In the genomic region with DNA sequence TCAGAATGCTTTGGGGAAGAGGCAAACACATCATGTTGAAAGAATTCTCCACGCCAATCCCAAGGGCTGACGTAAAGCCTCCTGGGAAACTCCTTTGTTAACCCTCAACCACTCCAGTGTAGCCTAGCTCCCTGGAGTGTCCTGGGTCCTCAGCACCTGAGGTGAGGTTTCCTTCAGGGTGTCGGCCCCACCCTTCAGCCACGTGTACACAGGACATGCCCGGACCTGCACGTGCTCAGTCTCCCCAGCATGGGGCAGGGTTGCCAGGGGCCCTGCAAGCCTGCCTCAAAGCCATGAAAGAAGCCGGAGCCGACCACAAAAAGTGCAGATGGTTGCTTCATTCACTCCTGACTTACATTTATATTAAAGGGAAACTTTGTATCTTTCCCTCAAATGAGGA, we compare ENCODE assay signal across 13 mouse cellular contexts. TPM values are rescaled to one million over a fixed set of nuclear protein-coding genes. Genes with fewer than 3 reads are reported as not detected.
DNase-seq lines count a peak whose midpoint lies in the region; ATAC-seq and TF ChIP-seq lines count a peak whose summit lies in the region.
"Had no signal": no experiment of that assay in that cellular context is flagged by ENCODE, and none has a peak within 500 bp of the region (broad histone marks: within the 10 kb centered on the region; RNA-seq: fewer than 3 reads in every experiment).

No protein-coding gene starts in this region.

- peak overlapping the region; percentile 14; the same call in 1 of the 2 replicates for H3K27ac ChIP-seq in ES-Bruce4 (ENCODE audit: insufficient read depth, low read length)
- H3K27ac ChIP-seq in intestine, postnatal 0 days (ENCODE audit: low read depth, low read length) = peak overlapping the region; percentile 86; the same call in 1 of the 2 replicates
- H3K27ac ChIP-seq in stomach, embryonic 16.5 days (ENCODE audit: low read length) = no peak overlapping the region
- H3K27ac ChIP-seq in hindbrain, postnatal 0 days = no peak overlapping the region
- H3K27ac ChIP-seq: heart, adult 2 months; limb, embryonic 13.5 days; neural tube, embryonic 13.5 days had no signal

- H3K27me3 ChIP-seq in ES-Bruce4 (ENCODE audit: control insufficient read depth, insufficient read depth, low read length, poor library complexity, severe bottlenecking) = no peaks in the 10 kb centered on the region
- no peaks in the 10 kb centered on the region for H3K27me3 ChIP-seq in intestine, postnatal 0 days (replicated peaks; ENCODE audit: control insufficient read depth, insufficient read depth, low read length)
- H3K27me3 ChIP-seq in stomach, embryonic 16.5 days (ENCODE audit: control insufficient read depth, insufficient read depth, low read length) = no peaks in the 10 kb centered on the region
- no peaks in the 10 kb centered on the region for H3K27me3 ChIP-seq in hindbrain, postnatal 0 days (ENCODE audit: insufficient read depth, low read length)

- no peak for ATAC-seq in intestine, postnatal 0 days
- peak; percentile 61; the same call in 1 of the 2 replicates for ATAC-seq in stomach, embryonic 16.5 days (ENCODE audit: insufficient read depth, low FRiP score)
- ATAC-seq in hindbrain, postnatal 0 days = no peak

- H3K4me2 ChIP-seq in intestine, postnatal 0 days (replicated peaks; ENCODE audit: low read depth) = no peak overlapping the region
- H3K4me2 ChIP-seq in stomach, embryonic 16.5 days (ENCODE audit: low read depth, low read length) = no peak overlapping the region
- no peak overlapping the region for H3K4me2 ChIP-seq in hindbrain, postnatal 0 days (ENCODE audit: low read depth, low read length)
- H3K4me2 ChIP-seq: limb, embryonic 13.5 days; neural tube, embryonic 13.5 days had no signal

- peak; percentile 62 for DNase-seq in 3134 (ENCODE audit: extremely low read depth, insufficient read length, low spot score)
- DNase-seq in right cerebral cortex, adult 2 months (ENCODE audit: low spot score in 2 of 2) = no peak
- DNase-seq in kidney, adult 18-20 months = no peak
- no peak for DNase-seq in hindbrain, postnatal 0 days (ENCODE audit: low spot score)
- DNase-seq: cerebellum, adult 2 months; heart, adult 2 months; kidney, postnatal 36 days; midbrain, embryonic 14.5 days had no signal

- H3K9ac ChIP-seq in ES-Bruce4 (ENCODE audit: low read depth, poor library complexity, severe bottlenecking) = no peak overlapping the region
- H3K9ac ChIP-seq in intestine, postnatal 0 days (ENCODE audit: low read depth, low read length) = no peak overlapping the region
- no peak overlapping the region for H3K9ac ChIP-seq in stomach, embryonic 16.5 days (ENCODE audit: low read length)
- no peak overlapping the region for H3K9ac ChIP-seq in hindbrain, postnatal 0 days (replicated peaks; ENCODE audit: low read length)
- H3K9ac ChIP-seq: limb, embryonic 13.5 days; neural tube, embryonic 13.5 days had no signal

- 42% methylated on average over 8 of the region's 8 CpGs for WGBS in intestine, postnatal 0 days
- WGBS in stomach, embryonic 16.5 days = 51% methylated on average over 8 of the region's 8 CpGs
- WGBS in hindbrain, postnatal 0 days = 43% methylated on average over 8 of the region's 8 CpGs

- peak; percentile 92 for TF ChIP-seq EP300 in ES-Bruce4 (IDR thresholded peaks at IDR 0.05; ENCODE audit: insufficient read depth, low read depth, low read length)

- H3K9me3 ChIP-seq in ES-Bruce4 (replicated peaks; ENCODE audit: control insufficient read depth, insufficient read depth, low read length, poor library complexity, severe bottlenecking) = no peaks in the 10 kb centered on the region
- no peaks in the 10 kb centered on the region for H3K9me3 ChIP-seq in intestine, postnatal 0 days (ENCODE audit: control insufficient read depth)
- no peaks in the 10 kb centered on the region for H3K9me3 ChIP-seq in stomach, embryonic 16.5 days (replicated peaks; ENCODE audit: control insufficient read depth, low read length)
- H3K9me3 ChIP-seq in hindbrain, postnatal 0 days (ENCODE audit: low read length) = no peaks in the 10 kb centered on the region
- H3K9me3 ChIP-seq: limb, embryonic 13.5 days; neural tube, embryonic 13.5 days had no signal

- no peaks in the 10 kb centered on the region for H3K36me3 ChIP-seq in ES-Bruce4 (ENCODE audit: control insufficient read depth, insufficient read depth, low read length, poor library complexity, severe bottlenecking)
- no peaks in the 10 kb centered on the region for H3K36me3 ChIP-seq in intestine, postnatal 0 days (ENCODE audit: control insufficient read depth, insufficient read depth)
- H3K36me3 ChIP-seq in stomach, embryonic 16.5 days (ENCODE audit: control insufficient read depth, insufficient read depth, low read length) = no peaks in the 10 kb centered on the region
- no peaks in the 10 kb centered on the region for H3K36me3 ChIP-seq in hindbrain, postnatal 0 days (ENCODE audit: insufficient read depth, low read length)
- H3K36me3 ChIP-seq: limb, embryonic 13.5 days; neural tube, embryonic 13.5 days had no signal

- no peak for TF ChIP-seq CTCF in ES-Bruce4 (IDR thresholded peaks at IDR 0.05; ENCODE audit: low read depth, low read length)
- peak; percentile 12; the same call in 1 of the 2 replicates for TF ChIP-seq CTCF in intestine, postnatal 0 days (IDR thresholded peaks at IDR 0.05; ENCODE audit: low read depth)
- TF ChIP-seq CTCF in hindbrain, postnatal 0 days (IDR thresholded peaks at IDR 0.05; ENCODE audit: low read depth) = no peak

- H3K4me3 ChIP-seq in ES-Bruce4 (ENCODE audit: low read depth, low read length) = no peak overlapping the region
- no peak overlapping the region for H3K4me3 ChIP-seq in intestine, postnatal 0 days (ENCODE audit: low read depth, low read length)
- no peak overlapping the region for H3K4me3 ChIP-seq in stomach, embryonic 16.5 days (replicated peaks; ENCODE audit: low read length)
- H3K4me3 ChIP-seq in hindbrain, postnatal 0 days (ENCODE audit: low read length) = no peak overlapping the region
- H3K4me3 ChIP-seq: heart, adult 2 months; limb, embryonic 13.5 days; neural tube, embryonic 13.5 days had no signal

- peaks cover 18% of the 10 kb centered on the region for H3K4me1 ChIP-seq in ES-Bruce4 (ENCODE audit: control insufficient read depth, insufficient read depth, low read length)
- peaks cover 18% of the 10 kb centered on the region for H3K4me1 ChIP-seq in intestine, postnatal 0 days (replicated peaks; ENCODE audit: control insufficient read depth, insufficient read depth, low read length)
- peaks cover 11% of the 10 kb centered on the region for H3K4me1 ChIP-seq in stomach, embryonic 16.5 days (ENCODE audit: control insufficient read depth, insufficient read depth, low read length)
- H3K4me1 ChIP-seq in hindbrain, postnatal 0 days (ENCODE audit: insufficient read depth, low read length) = no peaks in the 10 kb centered on the region

- TF ChIP-seq POLR2A in ES-Bruce4 (IDR thresholded peaks at IDR 0.05; ENCODE audit: insufficient read depth, low read length) = no peak

RNA-seq across cellular contexts. Expression of a gene that starts 10.4 kb away (rescaled TPM):
- polyA plus RNA-seq in ES-Bruce4 (2011; ENCODE audit: insufficient read depth, insufficient read length, low read depth, missing spikeins) = 1.2 and 1.9 TPM in 2 replicates
- 1.6 and 1.8 TPM in 2 replicates for polyA plus RNA-seq in intestine, postnatal 0 days (2015; fragmentation: Nextera tagmentation; extraction: Ambion mirVana)
- 0.55 and 0.81 TPM in 2 replicates for polyA plus RNA-seq in stomach, embryonic 16.5 days (2015; fragmentation: Nextera tagmentation; extraction: Ambion mirVana)
- total RNA-seq in hindbrain, postnatal 0 days (2014; rRNA removed) = 1.4 TPM in 2 replicates
- 0.66 and 0.98 TPM in 2 replicates for polyA plus RNA-seq in hindbrain, postnatal 0 days (2015; fragmentation: Nextera tagmentation; extraction: Ambion mirVana)

RNA-seq across cellular contexts. Expression of a gene that starts 33.3 kb away (rescaled TPM):
- 36.4 and 38.7 TPM in 2 replicates for polyA plus RNA-seq in ES-Bruce4 (2011; ENCODE audit: insufficient read depth, insufficient read length, low read depth, missing spikeins)
- 209 TPM in 2 replicates for polyA plus RNA-seq in intestine, postnatal 0 days (2015; fragmentation: Nextera tagmentation; extraction: Ambion mirVana)
- polyA plus RNA-seq in stomach, embryonic 16.5 days (2015; fragmentation: Nextera tagmentation; extraction: Ambion mirVana) = 121 and 150 TPM in 2 replicates
- 28.6 and 43.1 TPM in 2 replicates for total RNA-seq in hindbrain, postnatal 0 days (2014; rRNA removed)
- polyA plus RNA-seq in hindbrain, postnatal 0 days (2015; fragmentation: Nextera tagmentation; extraction: Ambion mirVana) = 195 and 199 TPM in 2 replicates

Comparison
In these comparisons a context has a peak if more than half of its experiments do, and no peak if none do; other contexts are left out.
1. H3K27ac ChIP-seq: peak in ES-Bruce4 (single experiment) and intestine, postnatal 0 days (single experiment); none in stomach, embryonic 16.5 days (single experiment) and hindbrain, postnatal 0 days (single experiment).